Mouse (Mus musculus) MEL (cell line): ENCODE measurements around the gene Nptx1. TPM values are rescaled to one million over a fixed set of nuclear protein-coding genes. Genes with fewer than 3 reads are reported as not detected.

Experiments used
- DNase-seq: peaks from one replicate; pipeline ENCODE4 v3.0.0; 2011; ENCODE audit warnings: low read depth, low spot score
- H3K27ac ChIP-seq: 2 replicates; pipeline ENCODE4 v1.5.1; 2012; ENCODE audit warnings: low read depth, mild to moderate bottlenecking, control low read depth, low read length, moderate library complexity; ENCODE audit not compliant: control insufficient read depth
- H3K27me3 ChIP-seq, 2 experiments: fragments of 150-350 bp in 1 of 2; sonication (generic) in 1 of 2; 2 replicates each; pipeline ENCODE4 v1.6.1; 2012; ENCODE audit warnings: low read length in 2 of 2, mild to moderate bottlenecking in 2 of 2, improper control_type of control experiment in 1 of 2, moderate library complexity in 1 of 2; ENCODE audit not compliant: insufficient read depth in 2 of 2, control insufficient read depth in 1 of 2
- H3K36me3 ChIP-seq, 2 experiments: 2 replicates each; pipeline ENCODE4 v1.6.1; 2012 to 2014; ENCODE audit warnings: low read length in 2 of 2, improper control_type of control experiment in 1 of 2, inconsistent platforms in 1 of 2, mild to moderate bottlenecking in 1 of 2; ENCODE audit not compliant: insufficient read depth in 2 of 2, control insufficient read depth in 1 of 2
- H3K4me1 ChIP-seq, 2 experiments: fragments of 150-350 bp in 1 of 2; sonication (generic) in 1 of 2; 2 replicates each; pipeline ENCODE4 v1.6.1; 2012; ENCODE audit warnings: low read length in 2 of 2, improper control_type of control experiment in 1 of 2, mild to moderate bottlenecking in 1 of 2; ENCODE audit not compliant: insufficient read depth in 2 of 2, control insufficient read depth in 1 of 2
- H3K4me3 ChIP-seq, 2 experiments: fragments of 150-350 bp in 1 of 2; sonication (generic) in 1 of 2; 2 replicates each; pipeline ENCODE4 v1.5.1; 2012; ENCODE audit warnings: low read depth in 2 of 2, low read length in 2 of 2, mild to moderate bottlenecking in 2 of 2, moderate library complexity in 2 of 2, control low read depth in 1 of 2, improper control_type of control experiment in 1 of 2; ENCODE audit not compliant: control insufficient read depth in 1 of 2, insufficient read depth in 1 of 2
- H3K79me2 ChIP-seq: 2 replicates; pipeline ENCODE4 v1.6.1; 2012; ENCODE audit warnings: mild to moderate bottlenecking, low read length, moderate library complexity; ENCODE audit not compliant: control insufficient read depth, poor library complexity, insufficient read depth
- H3K9ac ChIP-seq: 2 replicates; pipeline ENCODE4 v1.6.1; 2012; ENCODE audit warnings: low read depth, mild to moderate bottlenecking, control low read depth, low read length, moderate library complexity; ENCODE audit not compliant: control insufficient read depth, poor library complexity, severe bottlenecking
- H3K9me3 ChIP-seq: fragments of 150-350 bp; sonication (generic); replicated peaks from 2 replicates; pipeline ENCODE4 v1.6.1; 2012; ENCODE audit warnings: mild to moderate bottlenecking, low read length, improper control_type of control experiment, moderate library complexity; ENCODE audit not compliant: insufficient read depth
- BHLHE40 ChIP-seq: IDR thresholded peaks from 2 replicates; pipeline ENCODE4 v1.6.1; 2012; ENCODE audit warnings: low read depth, mild to moderate bottlenecking, inconsistent platforms, low read length, improper control_type of control experiment, borderline replicate concordance
- CHD1 ChIP-seq: IDR thresholded peaks from 2 replicates; pipeline ENCODE4 v1.6.1; 2012; ENCODE audit warnings: low read depth, mild to moderate bottlenecking, inconsistent platforms, low read length, improper control_type of control experiment
- CHD2 ChIP-seq: IDR thresholded peaks from 2 replicates; pipeline ENCODE4 v1.6.1; 2011; ENCODE audit warnings: low read length, improper control_type of control experiment
- EP300 ChIP-seq, 2 experiments: IDR thresholded peaks; 2 replicates each; pipeline ENCODE4 v1.6.1; 2011; ENCODE audit warnings: improper control_type of control experiment in 2 of 2, low read length in 2 of 2, low read depth in 1 of 2, mild to moderate bottlenecking in 1 of 2
- ETS1 ChIP-seq: IDR thresholded peaks from 2 replicates; pipeline ENCODE4 v1.6.1; 2012; ENCODE audit warnings: low read depth, mild to moderate bottlenecking, inconsistent platforms, low read length, improper control_type of control experiment, moderate library complexity
- GATA1 ChIP-seq: IDR thresholded peaks from 2 replicates; pipeline ENCODE4 v1.6.1; 2011; ENCODE audit warnings: low read depth, low read length, improper control_type of control experiment
- HCFC1 ChIP-seq: IDR thresholded peaks from 2 replicates; pipeline ENCODE4 v1.6.1; 2012; ENCODE audit warnings: low read depth, mild to moderate bottlenecking, inconsistent platforms, low read length, improper control_type of control experiment, moderate library complexity
- MXI1 ChIP-seq: IDR thresholded peaks from 2 replicates; pipeline ENCODE4 v1.6.1; 2011; ENCODE audit warnings: mild to moderate bottlenecking, low read depth, low read length, improper control_type of control experiment
- MYC ChIP-seq: IDR thresholded peaks from 2 replicates; pipeline ENCODE4 v1.6.1; 2011; ENCODE audit warnings: low read depth, mild to moderate bottlenecking, low read length, improper control_type of control experiment, moderate library complexity
- NELFE ChIP-seq: IDR thresholded peaks from 2 replicates; pipeline ENCODE4 v1.6.1; 2011; ENCODE audit warnings: low read depth, low read length, improper control_type of control experiment
- NRF1 ChIP-seq: IDR thresholded peaks from 2 replicates; pipeline ENCODE4 v1.6.1; 2014; ENCODE audit warnings: low read depth, mild to moderate bottlenecking, inconsistent platforms, low read length, improper control_type of control experiment, moderate library complexity; ENCODE audit not compliant: poor library complexity, insufficient read depth, severe bottlenecking
- POLR2AphosphoS2 ChIP-seq: IDR thresholded peaks from 2 replicates; pipeline ENCODE4 v1.6.1; 2011; ENCODE audit warnings: low read length, improper control_type of control experiment
- SIN3A ChIP-seq: IDR thresholded peaks from 2 replicates; pipeline ENCODE4 v1.6.1; 2012; ENCODE audit warnings: low read length, improper control_type of control experiment, inconsistent platforms
- SMC3 ChIP-seq: IDR thresholded peaks from 2 replicates; pipeline ENCODE4 v1.6.1; 2011; ENCODE audit warnings: low read depth, low read length, improper control_type of control experiment
- TAL1 ChIP-seq: IDR thresholded peaks from 2 replicates; pipeline ENCODE4 v1.6.1; 2012; ENCODE audit warnings: mild to moderate bottlenecking, inconsistent platforms, low read length, moderate library complexity, mixed read lengths
- TBP ChIP-seq: IDR thresholded peaks from 2 replicates; pipeline ENCODE4 v1.8.0; 2011; ENCODE audit warnings: low read depth, low read length, improper control_type of control experiment
- TCF12 ChIP-seq: IDR thresholded peaks from 2 replicates; pipeline ENCODE4 v1.6.1; 2014; ENCODE audit warnings: low read depth, mild to moderate bottlenecking, inconsistent platforms, low read length, improper control_type of control experiment, moderate library complexity
- UBTF ChIP-seq: IDR thresholded peaks from 2 replicates; pipeline ENCODE4 v1.6.1; 2012; ENCODE audit warnings: low read depth, mild to moderate bottlenecking, inconsistent platforms, low read length, improper control_type of control experiment, moderate library complexity, borderline replicate concordance; ENCODE audit not compliant: insufficient read depth
- USF1 ChIP-seq: IDR thresholded peaks from 2 replicates; pipeline ENCODE4 v1.6.1; 2014; ENCODE audit warnings: low read depth, mild to moderate bottlenecking, inconsistent platforms, low read length, improper control_type of control experiment, moderate library complexity
- polyA plus RNA-seq, 2 experiments: library from polyadenylated mRNA; stranded (reverse) in 1 of 2; unstranded in 1 of 2; fragments of >175 nt in 1 of 2; fragments of >200 nt in 1 of 2; gene quantifications; 2 replicates each; pipeline versions ENCODE4 v1.2.1 to v1.2.4; 2012; ENCODE audit warnings: low replicate concordance in 2 of 2, low read depth in 1 of 2; ENCODE audit not compliant: insufficient read length in 2 of 2, insufficient read depth in 1 of 2, missing spikeins in 1 of 2
- total RNA-seq: library from RNA; depleted of rRNA; stranded (reverse); fragments of 300-350 nt; gene quantifications from 2 replicates; pipeline ENCODE4 v1.2.3, GENCODE M21; 2012

The Nptx1 gene
- total and polyA plus RNA-seq, 3 experiments: not detected

GRCm38 (mm10) chr11:119496147-119496546 is 51.4 kb downstream of the Nptx1 start:
- H3K79me2 ChIP-seq: peaks cover 9% of the 10 kb centered on the region
- H3K27me3 ChIP-seq: no peaks in the 10 kb centered on the region
- TF ChIP-seq POLR2AphosphoS2 (0 out of 2 replicates have a peak, but pooled peaks have one; percentile 28), TCF12 (no peak)
- no peak overlapping the region for H3K4me3 ChIP-seq
- peaks cover 0 to 5% of the 10 kb centered on the region in 2 experiments; a peak in 3 of 4 replicates for H3K4me1 ChIP-seq
- H3K9ac ChIP-seq: no peak overlapping the region
- no peak for DNase-seq
- no peaks in the 10 kb centered on the region for H3K9me3 ChIP-seq
- H3K36me3 ChIP-seq: peaks cover 0 to 4% of the 10 kb centered on the region in 2 experiments; a peak in 2 of 4 replicates
- no peak overlapping the region for H3K27ac ChIP-seq

- Histone ChIP-seq H3K9me3 (no peaks in the 10 kb centered on the region), H3K4me1 (peaks cover 5 to 11% of the 10 kb centered on the region in 2 experiments; a peak in 3 of 4 replicates), H3K4me3 (no peak overlapping the region), H3K9ac (no peak overlapping the region), H3K79me2 (peaks cover 12% of the 10 kb centered on the region), H3K27me3 (no peaks in the 10 kb centered on the region), H3K36me3 (peaks cover 0 to 9% of the 10 kb centered on the region in 2 experiments; a peak in 2 of 4 replicates), H3K27ac (no peak overlapping the region)
- DNase-seq: no peak
- TF ChIP-seq NRF1 (no peak), TBP (no peak), MYC (no peak)
Measured at GRCm38 (mm10) chr11:119493516-119493915, 54.0 kb downstream of the Nptx1 start.

GRCm38 (mm10) chr11:119492830-119493229 is 54.7 kb downstream of the Nptx1 start:
- Histone ChIP-seq H3K4me1 (peaks cover 5 to 11% of the 10 kb centered on the region in 2 experiments; a peak in 3 of 4 replicates), H3K27me3 (no peaks in the 10 kb centered on the region), H3K9ac (no peak overlapping the region), H3K9me3 (no peaks in the 10 kb centered on the region), H3K79me2 (peaks cover 12% of the 10 kb centered on the region), H3K4me3 (no peak overlapping the region), H3K36me3 (peaks cover 0 to 9% of the 10 kb centered on the region in 2 experiments; a peak in 2 of 4 replicates), H3K27ac (no peak overlapping the region)
- TF ChIP-seq CHD2: no peak
- TF ChIP-seq BHLHE40: no peak
- no peak for TF ChIP-seq TAL1
- no peak for TF ChIP-seq SMC3
- no peak for TF ChIP-seq EP300 (IDR thresholded peaks at IDR 0.05; ENCODE audit: low read depth in 1 of 2, low read length in 2 of 2)
- TF ChIP-seq SIN3A: peak; percentile 97
- TF ChIP-seq USF1: no peak
- TF ChIP-seq GATA1: no peak
- TF ChIP-seq CHD1: no peak
- no peak for TF ChIP-seq UBTF
- TF ChIP-seq NELFE: no peak
- TF ChIP-seq ETS1: no peak
- peak; percentile 75 for TF ChIP-seq MXI1
- TF ChIP-seq HCFC1: no peak
- peak; percentile 67 for DNase-seq
